Comparison of ENCODE assay signal across 27 mouse cellular contexts in genomic region chr16:45030127-45030526, GRCm38 (mm10).
DNase-seq lines count a peak whose midpoint lies in the region; ATAC-seq lines count a peak whose summit lies in the region.
"Had no signal": no experiment of that assay in that cellular context is flagged by ENCODE, and none has a peak within 500 bp of the region (broad histone marks: within the 10 kb centered on the region; RNA-seq: fewer than 3 reads in every experiment).

No protein-coding gene starts in this region.

- 0 out of 2 replicates have a peak, but pooled peaks have one; percentile 11 for ATAC-seq in liver, embryonic 16.5 days (ENCODE audit: low read depth)
- no peak for ATAC-seq in liver, embryonic 12.5 days
- ATAC-seq in megakaryocyte progenitor cell, adult 5-6 weeks (replicated peaks; ENCODE audit: poor library complexity), result peak; percentile 13; the same call in 1 of the 2 replicates
- ATAC-seq: forebrain, embryonic 14.5 days had no signal

- no peaks in the 10 kb centered on the region for H3K9me3 ChIP-seq in liver, embryonic 16.5 days (replicated peaks; ENCODE audit: control insufficient read depth, low read length)
- no peaks in the 10 kb centered on the region for H3K9me3 ChIP-seq in liver, embryonic 12.5 days (replicated peaks)
- H3K9me3 ChIP-seq: G1E; hindbrain, embryonic 10.5 days; hindbrain, embryonic 15.5 days; limb, embryonic 15.5 days; neural tube, embryonic 12.5 days had no signal

- H3K36me3 ChIP-seq in liver, embryonic 16.5 days (ENCODE audit: control insufficient read depth, insufficient read depth), result no peaks in the 10 kb centered on the region
- H3K36me3 ChIP-seq in liver, embryonic 12.5 days, result no peaks in the 10 kb centered on the region
- H3K36me3 ChIP-seq: G1E; hindbrain, embryonic 10.5 days; hindbrain, embryonic 15.5 days; limb, embryonic 15.5 days; neural tube, embryonic 12.5 days had no signal

- H3K4me3 ChIP-seq in liver, embryonic 16.5 days (ENCODE audit: low read depth, low read length), result no peak overlapping the region
- H3K4me3 ChIP-seq in liver, embryonic 12.5 days, result no peak overlapping the region
- no peak overlapping the region for H3K4me3 ChIP-seq in brown adipose tissue, adult 24 weeks (ENCODE audit: insufficient read depth, low read depth, low read length)
- H3K4me3 ChIP-seq: hindbrain, embryonic 10.5 days; hindbrain, embryonic 15.5 days; limb, embryonic 15.5 days; myocyte; neural tube, embryonic 12.5 days had no signal

- 60% methylated on average over 4 of the region's 4 CpGs for WGBS in liver, embryonic 16.5 days (ENCODE audit: insufficient replicate concordance)
- 66% methylated on average over 4 of the region's 4 CpGs for WGBS in liver, embryonic 12.5 days (ENCODE audit: insufficient replicate concordance)

- peak; percentile 50 for DNase-seq in adrenal gland, adult 2 months
- DNase-seq in adrenal gland, postnatal 36 days, result no peak
- no peak for DNase-seq in embryo, embryonic 9.5 days (ENCODE audit: extremely low spot score)
- no peak for DNase-seq in left cerebral cortex, adult 11 months (ENCODE audit: low spot score)
- DNase-seq: cerebellum, adult 2 months; cerebellum, postnatal 14 days; kidney, adult 8-10 months; kidney, postnatal 4 days; left cerebral cortex, postnatal 4 days; midbrain, embryonic 14.5 days; right cerebral cortex, postnatal 4 days; thymus, adult 18-20 months; thymus, postnatal 25 days had no signal

- no peak overlapping the region for H3K27ac ChIP-seq in liver, embryonic 16.5 days (ENCODE audit: low read length)
- no peak overlapping the region for H3K27ac ChIP-seq in liver, embryonic 12.5 days
- peak overlapping the region; percentile 16 for H3K27ac ChIP-seq in brown adipose tissue, adult 24 weeks (replicated peaks; ENCODE audit: low read depth, low read length)
- H3K27ac ChIP-seq: hindbrain, embryonic 10.5 days; hindbrain, embryonic 15.5 days; kidney, postnatal 0 days; neural tube, embryonic 12.5 days; stomach, postnatal 0 days had no signal

- no peaks in the 10 kb centered on the region for H3K27me3 ChIP-seq in liver, embryonic 16.5 days (ENCODE audit: control insufficient read depth, insufficient read depth, low read depth, low read length)
- no peaks in the 10 kb centered on the region for H3K27me3 ChIP-seq in liver, embryonic 12.5 days (replicated peaks)
- H3K27me3 ChIP-seq: hindbrain, embryonic 15.5 days; limb, embryonic 15.5 days; neural tube, embryonic 12.5 days had no signal

- H3K9ac ChIP-seq in liver, embryonic 16.5 days (ENCODE audit: low read depth, low read length), result no peak overlapping the region
- H3K9ac ChIP-seq in liver, embryonic 12.5 days, result no peak overlapping the region
- H3K9ac ChIP-seq: hindbrain, embryonic 15.5 days; limb, embryonic 15.5 days; lung, embryonic 14.5 days; neural tube, embryonic 12.5 days had no signal

- H3K4me2 ChIP-seq in liver, embryonic 16.5 days (ENCODE audit: low read depth, low read length), result no peak overlapping the region
- no peak overlapping the region for H3K4me2 ChIP-seq in liver, embryonic 12.5 days
- H3K4me2 ChIP-seq: hindbrain, embryonic 15.5 days; limb, embryonic 15.5 days; lung, embryonic 14.5 days; neural tube, embryonic 12.5 days had no signal

- H3K4me1 ChIP-seq in liver, embryonic 16.5 days (ENCODE audit: control insufficient read depth, low read depth, low read length), result peaks cover 2% of the 10 kb centered on the region; the same call in 1 of the 2 replicates
- H3K4me1 ChIP-seq in liver, embryonic 12.5 days, result peaks cover 9% of the 10 kb centered on the region
- peaks cover 4% of the 10 kb centered on the region for H3K4me1 ChIP-seq in brown adipose tissue, adult 24 weeks (ENCODE audit: control insufficient read depth, insufficient read depth, insufficient read length, low read length)
- H3K4me1 ChIP-seq: hindbrain, embryonic 10.5 days; hindbrain, embryonic 15.5 days; neural tube, embryonic 12.5 days had no signal
